Mouse (Mus musculus) megakaryocyte, embryonic 14.5 days (primary cell): ENCODE data around the gene Kif2a.

ENCODE experiments used
- FLI1 ChIP-seq: IDR thresholded peaks from 2 replicates; pipeline ENCODE4 v1.6.1; 2012; ENCODE audit warnings: low read length, inconsistent platforms, mixed read lengths
- GATA1 ChIP-seq: IDR thresholded peaks from 3 replicates; pipeline ENCODE4 v1.6.1; 2012; ENCODE audit warnings: mixed read lengths, low read length, inconsistent platforms, borderline replicate concordance

DNA sequence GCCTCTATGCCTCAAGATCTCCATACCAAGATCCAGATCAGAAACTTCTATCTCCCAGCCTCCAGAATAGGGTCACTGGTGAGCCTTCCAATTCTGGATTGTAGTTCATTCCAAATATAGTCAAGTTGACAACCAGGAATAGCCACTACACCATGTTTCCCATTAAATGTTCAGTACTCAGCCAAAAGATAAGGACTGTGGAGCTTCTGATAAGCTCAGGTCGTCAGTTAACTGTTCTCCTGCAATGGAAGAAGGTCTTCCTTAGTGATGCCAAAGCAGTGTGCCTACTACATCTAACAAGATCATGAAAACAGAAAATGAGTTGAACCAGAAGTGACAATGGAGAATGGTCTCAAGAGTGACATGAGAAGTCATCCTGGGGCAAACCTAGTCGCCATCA is 25.0 kb downstream of the Kif2a start:
- TF ChIP-seq FLI1 (no peak), GATA1 (no peak)
